Mouse (Mus musculus) heart, embryonic 14.5 days (tissue): Measurements from ENCODE around the gene Trpm3. TPM values are rescaled to one million over a fixed set of nuclear protein-coding genes. Genes with fewer than 3 reads are reported as not detected.
A peak's percentile ranks its signal among the peaks of the same experiment; 100 is the strongest.

Experiments used
- ATAC-seq: fragments of 200-750 bp; cut with Nextera tagmentation; 2 replicates; pipeline ENCODE4 v1.8.0; 2017; ENCODE audit warnings: low read depth, moderate TSS enrichment; ENCODE audit not compliant: insufficient number of reproducible peaks, insufficient read depth, low FRiP score
- H3K27ac ChIP-seq, 2 experiments: fragments of 200-500 bp in 1 of 2; fragments of 300-500 bp in 1 of 2; sonication (generic) in 1 of 2; replicated peaks in 1 of 2; 2 replicates each; pipeline ENCODE4 v1.5.1; 2012 to 2014; ENCODE audit warnings: low read depth in 2 of 2, low read length in 2 of 2, control low read depth in 1 of 2, mild to moderate bottlenecking in 1 of 2, mixed read lengths in 1 of 2; ENCODE audit not compliant: control insufficient read depth in 1 of 2, insufficient read depth in 1 of 2
- H3K27me3 ChIP-seq: fragments of 300-500 bp; sonication (generic); 2 replicates; pipeline ENCODE4 v1.6.1; 2014; ENCODE audit warnings: mild to moderate bottlenecking, low read length, control low read depth; ENCODE audit not compliant: control insufficient read depth, insufficient read depth
- H3K36me3 ChIP-seq: fragments of 300-500 bp; sonication (generic); 2 replicates; pipeline ENCODE4 v1.6.1; 2014; ENCODE audit warnings: mild to moderate bottlenecking, control low read depth, low read length, mixed read lengths; ENCODE audit not compliant: control insufficient read depth, insufficient read depth
- H3K4me1 ChIP-seq, 2 experiments: fragments of 200-500 bp in 1 of 2; fragments of 300-500 bp in 1 of 2; sonication (generic) in 1 of 2; 2 replicates each; pipeline ENCODE4 v1.6.1; 2012 to 2014; ENCODE audit warnings: low read length in 2 of 2, control low read depth in 1 of 2, mixed read lengths in 1 of 2; ENCODE audit not compliant: control insufficient read depth in 2 of 2, insufficient read depth in 2 of 2
- H3K4me2 ChIP-seq: fragments of 300-500 bp; sonication (generic); 2 replicates; pipeline ENCODE4 v1.6.1; 2014; ENCODE audit warnings: mild to moderate bottlenecking, low read length
- H3K4me3 ChIP-seq, 2 experiments: fragments of 200-500 bp in 1 of 2; fragments of 300-500 bp in 1 of 2; sonication (generic) in 1 of 2; 2 replicates each; pipeline ENCODE4 v1.5.1; 2012 to 2014; ENCODE audit warnings: low read length in 2 of 2, mild to moderate bottlenecking in 2 of 2, control low read depth in 1 of 2, low read depth in 1 of 2, moderate library complexity in 1 of 2; ENCODE audit not compliant: control insufficient read depth in 1 of 2, insufficient read depth in 1 of 2
- H3K9ac ChIP-seq: fragments of 300-500 bp; sonication (generic); 2 replicates; pipeline ENCODE4 v1.6.1; 2014; ENCODE audit warnings: mild to moderate bottlenecking, low read length
- H3K9me3 ChIP-seq: fragments of 300-500 bp; sonication (generic); 2 replicates; pipeline ENCODE4 v1.6.1; 2016; ENCODE audit warnings: low read length, control low read depth; ENCODE audit not compliant: control insufficient read depth
- WGBS: fragments of 180-500 bp; shearing (Covaris S2); extraction: QIAGEN DNeasy Blood & Tissue Kit; methylation state at CpG from one replicate; pipeline ENCODE4 v1.1.7; 2014; 5-methylcytosine and 5-hydroxymethylcytosine counted together
- polyA plus RNA-seq: library from polyadenylated mRNA; unstranded; fragments of >200 nt; fragmentation: Nextera tagmentation; extraction: Ambion mirVana; gene quantifications from 2 replicates; pipeline ENCODE4 v1.2.1, GENCODE M21; 2014

Trpm3 gene
- polyA plus RNA-seq, 1 experiment from 2014 or later, result 1.2 TPM

DNA sequence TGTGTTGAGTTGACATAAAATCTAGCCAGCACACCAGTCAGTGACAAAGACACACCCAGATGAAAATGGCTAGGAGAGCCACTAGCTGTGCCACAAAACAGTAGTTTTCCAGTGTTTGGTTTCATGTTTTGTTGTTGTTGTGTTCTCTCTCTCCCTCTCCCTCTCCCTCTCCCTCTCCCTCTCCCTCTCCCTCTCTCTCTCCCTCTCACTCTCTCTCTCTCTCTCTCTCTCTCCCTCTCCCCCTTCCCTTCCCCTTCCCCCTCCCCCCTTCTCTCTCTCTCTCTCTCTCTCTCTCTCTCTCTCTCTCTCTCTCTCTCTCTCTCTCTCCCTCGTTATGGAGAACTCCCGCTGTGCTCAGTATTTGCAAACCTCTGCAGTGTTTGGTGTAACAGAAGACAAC, 874.8 kb downstream of the Trpm3 start:
- no peak overlapping the region for H3K27ac ChIP-seq
- ATAC-seq, result no peak
- H3K9ac ChIP-seq, result no peak overlapping the region
- no peaks in the 10 kb centered on the region for H3K27me3 ChIP-seq
- no peaks in the 10 kb centered on the region for H3K9me3 ChIP-seq
- H3K4me2 ChIP-seq, result no peak overlapping the region
- no peak overlapping the region for H3K4me3 ChIP-seq
- no CpG with 5 or more reads among the region's 2 CpGs for WGBS
- H3K4me1 ChIP-seq, result no peaks in the 10 kb centered on the region
- no peaks in the 10 kb centered on the region for H3K36me3 ChIP-seq

DNA sequence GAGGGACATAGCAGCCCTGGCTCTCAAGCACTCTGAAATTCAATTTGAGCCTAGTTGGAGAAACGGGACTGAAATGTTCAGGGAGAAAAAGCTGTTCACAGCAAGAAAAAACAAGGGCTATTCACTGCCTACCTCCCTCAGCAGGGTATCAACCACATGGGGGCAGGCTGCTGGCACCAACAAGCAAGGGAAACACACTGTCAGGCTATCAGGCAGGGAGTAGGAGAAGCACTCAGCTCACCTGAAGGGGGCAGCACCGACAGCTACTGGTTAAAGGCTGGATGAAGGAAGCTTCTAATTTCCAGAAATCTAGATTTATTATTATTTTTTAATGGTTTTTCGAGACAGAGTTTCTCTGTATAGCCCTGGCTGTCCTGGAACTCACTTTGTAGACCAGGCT, 876.7 kb downstream of the Trpm3 start:
- 47% methylated on average over 3 of the region's 3 CpGs for WGBS

DNA sequence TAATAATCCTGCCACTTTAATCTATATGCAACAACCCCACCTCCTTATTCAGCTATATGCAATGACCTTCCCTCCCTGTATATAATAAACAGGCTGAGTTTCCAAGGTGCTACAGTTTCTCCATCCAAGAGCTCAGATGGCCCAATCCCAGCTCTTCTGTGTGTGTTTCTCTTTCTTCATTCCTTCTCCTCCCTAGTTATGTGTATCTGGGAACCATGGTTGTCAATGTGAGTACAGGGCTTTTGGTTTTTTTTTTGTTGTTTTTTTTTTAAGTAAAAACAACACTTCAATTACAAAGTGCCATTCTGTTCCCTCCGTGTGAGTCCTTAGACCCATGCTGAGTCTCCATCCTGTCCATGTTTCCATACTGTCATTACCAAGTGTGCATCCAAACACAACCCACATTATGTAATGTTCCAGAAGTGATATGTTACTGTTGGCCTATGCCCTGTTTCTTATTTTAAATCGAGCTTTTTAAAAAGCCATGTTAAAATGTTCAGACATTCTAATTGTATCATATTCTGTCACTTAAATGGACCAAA, 879.4 kb downstream of the Trpm3 start:
- Histone ChIP-seq H3K27me3 (no peaks in the 10 kb centered on the region), H3K4me2 (no peak overlapping the region), H3K4me1 (no peaks in the 10 kb centered on the region), H3K4me3 (no peak overlapping the region), H3K36me3 (no peaks in the 10 kb centered on the region), H3K9me3 (no peaks in the 10 kb centered on the region), H3K27ac (no peak overlapping the region), H3K9ac (no peak overlapping the region)
- ATAC-seq, result no peak
- WGBS, result 59% methylated on average over 2 of the region's 2 CpGs

More for the DNA sequence above, 876.7 kb downstream of the Trpm3 start:
- Histone ChIP-seq H3K4me3 (no peak overlapping the region), H3K27ac (no peak overlapping the region), H3K4me2 (no peak overlapping the region), H3K9ac (no peak overlapping the region), H3K36me3 (no peaks in the 10 kb centered on the region), H3K9me3 (no peaks in the 10 kb centered on the region), H3K4me1 (no peaks in the 10 kb centered on the region), H3K27me3 (no peaks in the 10 kb centered on the region)
- no peak for ATAC-seq

DNA sequence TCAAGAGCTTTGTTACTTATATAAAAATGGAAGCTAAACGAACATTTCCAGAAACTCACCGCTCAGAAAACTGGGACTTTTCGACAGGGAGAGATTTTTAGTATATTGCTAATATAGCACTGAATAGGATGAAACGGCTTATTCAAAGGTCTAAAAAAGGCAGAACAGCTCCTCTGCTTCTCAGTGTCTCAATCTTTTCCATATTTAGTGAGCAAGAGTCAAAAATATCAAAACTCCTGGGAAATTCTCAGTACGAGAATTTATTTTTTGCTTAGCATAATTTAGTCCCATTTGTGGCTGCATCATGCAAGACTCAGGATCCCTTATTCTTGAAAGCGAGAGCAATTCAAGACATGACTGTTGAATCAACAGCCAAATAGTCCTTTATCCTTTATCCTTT, 884.1 kb downstream of the Trpm3 start:
- H3K4me1 ChIP-seq, result peaks cover 2 to 14% of the 10 kb centered on the region in 2 experiments; a peak in 3 of 4 replicates
- H3K4me2 ChIP-seq, result no peak overlapping the region
- ATAC-seq, result no peak
- H3K4me3 ChIP-seq, result no peak overlapping the region
- H3K9me3 ChIP-seq, result no peaks in the 10 kb centered on the region
- WGBS, result 90% methylated on average over 6 of the region's 6 CpGs
- no peak overlapping the region for H3K27ac ChIP-seq
- no peaks in the 10 kb centered on the region for H3K36me3 ChIP-seq
- H3K9ac ChIP-seq, result no peak overlapping the region
- H3K27me3 ChIP-seq, result no peaks in the 10 kb centered on the region

DNA sequence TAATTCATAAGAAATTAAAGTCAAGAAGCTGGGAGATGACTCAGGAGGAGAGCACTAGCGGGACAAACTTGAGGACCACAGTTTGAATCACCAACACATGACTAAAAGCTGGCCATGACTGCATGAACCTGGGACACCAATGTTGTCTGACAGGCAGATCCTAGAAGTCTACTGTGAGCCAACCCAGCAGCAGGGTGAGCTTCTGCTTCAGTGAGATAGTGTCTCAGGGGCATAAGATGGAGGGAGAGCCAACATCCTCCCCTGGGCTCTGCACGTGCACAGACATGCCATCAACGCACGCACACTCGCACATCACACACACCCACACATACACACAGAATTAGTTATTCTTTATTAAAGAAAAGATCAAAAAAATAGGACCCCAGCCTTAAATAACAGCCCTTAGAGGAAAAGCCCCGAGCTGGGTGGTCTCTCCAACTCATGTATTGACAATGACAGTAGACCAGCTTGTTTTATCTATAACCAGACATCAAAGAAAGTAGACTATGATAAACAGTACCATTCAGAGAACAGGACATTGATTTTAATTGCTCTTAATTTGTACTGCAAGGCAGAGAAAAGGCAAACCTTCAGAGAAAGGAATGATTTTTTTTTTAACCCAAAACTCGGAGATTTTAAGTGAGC, 884.6 kb downstream of the Trpm3 start:
- WGBS, result 86% methylated on average over 7 of the region's 7 CpGs
- Histone ChIP-seq H3K4me2 (no peak overlapping the region), H3K36me3 (no peaks in the 10 kb centered on the region)

DNA sequence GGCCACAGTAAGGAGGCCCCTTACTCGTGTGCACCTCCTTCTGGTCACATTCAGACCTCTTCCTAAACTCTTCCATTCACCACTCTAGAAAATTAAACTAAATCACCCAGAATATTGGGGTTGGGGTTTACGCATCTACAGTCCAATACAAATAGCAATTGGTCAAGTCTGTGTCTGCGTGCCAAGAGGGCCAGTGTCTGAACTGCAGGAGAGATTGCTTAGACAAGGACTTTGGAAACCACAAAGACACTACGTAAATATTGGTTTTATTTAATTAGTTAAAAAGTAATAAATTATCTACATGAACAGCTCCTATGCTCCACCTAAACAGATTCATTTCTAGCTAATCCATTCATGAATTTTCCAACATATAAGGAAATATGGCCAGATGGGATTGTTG, 886.0 kb downstream of the Trpm3 start:
- H3K27ac ChIP-seq, result no peak overlapping the region

More for the DNA sequence above, 884.6 kb downstream of the Trpm3 start:
- Histone ChIP-seq H3K4me3 (no peak overlapping the region), H3K9ac (no peak overlapping the region), H3K4me1 (peaks cover 2 to 14% of the 10 kb centered on the region in 2 experiments; a peak in 3 of 4 replicates), H3K9me3 (no peaks in the 10 kb centered on the region), H3K27ac (no peak overlapping the region), H3K27me3 (no peaks in the 10 kb centered on the region)
- no peak for ATAC-seq

DNA sequence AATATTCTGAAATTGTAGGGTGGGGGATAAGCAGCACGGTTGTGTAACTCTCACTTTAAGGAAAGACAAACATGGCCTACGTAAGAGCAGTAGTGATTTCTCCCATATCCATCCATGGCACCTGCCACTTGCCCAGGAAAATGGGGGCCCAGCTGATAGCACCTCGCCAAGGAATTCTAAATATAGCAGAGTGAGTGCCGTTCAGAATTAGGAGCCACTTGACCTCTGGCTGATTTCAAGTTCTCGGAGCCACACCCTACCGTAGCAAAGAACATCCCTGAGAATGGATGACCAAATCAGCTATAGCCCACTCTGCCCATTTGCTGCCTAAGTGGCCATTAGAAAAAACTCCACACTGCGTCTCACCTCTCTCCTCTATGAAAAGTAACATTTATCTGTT, 887.6 kb downstream of the Trpm3 start:
- Histone ChIP-seq H3K9ac (no peak overlapping the region), H3K27me3 (no peaks in the 10 kb centered on the region), H3K9me3 (no peaks in the 10 kb centered on the region), H3K27ac (no peak overlapping the region), H3K4me3 (no peak overlapping the region), H3K36me3 (no peaks in the 10 kb centered on the region), H3K4me1 (peaks cover 2 to 14% of the 10 kb centered on the region in 2 experiments; a peak in 3 of 4 replicates), H3K4me2 (0 out of 2 replicates have a peak overlapping the region, but pooled peaks have one; percentile 17)
- WGBS, result 29% methylated on average over 7 of the region's 7 CpGs
- no peak for ATAC-seq

More for the DNA sequence above, 886.0 kb downstream of the Trpm3 start:
- Histone ChIP-seq H3K27me3 (no peaks in the 10 kb centered on the region), H3K9ac (no peak overlapping the region), H3K36me3 (no peaks in the 10 kb centered on the region), H3K4me1 (peaks cover 2 to 14% of the 10 kb centered on the region in 2 experiments; a peak in 3 of 4 replicates), H3K4me3 (no peak overlapping the region), H3K9me3 (no peaks in the 10 kb centered on the region), H3K4me2 (no peak overlapping the region)
- WGBS, result 91% methylated on average over 4 of the region's 4 CpGs
- no peak for ATAC-seq
